Mouse (Mus musculus): ENCODE measurements at regions not wholly inside any gene's neighbourhood (a gene's known extent, or its start where the extent isn't known, plus 50 kb on each side); places are given as distances from the start of the nearest gene placed in this dataset.

GRCm38 (mm10) chr7:69062506-69062905, 313.5 kb upstream of the Arrdc4 start:
- no peaks in the 10 kb centered on the region for H3K27me3 ChIP-seq (replicated peaks; ENCODE audit: control insufficient read depth, insufficient read depth, low read length)
- 86% methylated on average over 7 of the region's 7 CpGs for WGBS
- H3K27ac ChIP-seq (ENCODE audit: insufficient read depth, low read depth, low read length) = no peak overlapping the region
- H3K36me3 ChIP-seq (ENCODE audit: control insufficient read depth, insufficient read depth, low read length) = no peaks in the 10 kb centered on the region
- H3K4me3 ChIP-seq (ENCODE audit: insufficient read depth, low read depth, low read length) = no peak overlapping the region
- no peak for TF ChIP-seq POLR2A (IDR thresholded peaks at IDR 0.05; ENCODE audit: low read depth, low read length)
- no peak for TF ChIP-seq CTCF (conservative IDR thresholded peaks at IDR 0.05; ENCODE audit: insufficient read depth, insufficient read length, low read depth, low read length)
- no peak for DNase-seq
- H3K4me1 ChIP-seq (ENCODE audit: control insufficient read depth, insufficient read depth, low read length) = no peaks in the 10 kb centered on the region

GRCm38 (mm10) chr7:69062094-69062493, 313.1 kb upstream of the Arrdc4 start:
- H3K27me3 ChIP-seq (replicated peaks; ENCODE audit: control insufficient read depth, insufficient read depth, low read length) = no peaks in the 10 kb centered on the region
- no peak for DNase-seq
- no peak overlapping the region for H3K27ac ChIP-seq (ENCODE audit: insufficient read depth, low read depth, low read length)
- no peaks in the 10 kb centered on the region for H3K36me3 ChIP-seq (ENCODE audit: control insufficient read depth, insufficient read depth, low read length)
- no peak overlapping the region for H3K4me3 ChIP-seq (ENCODE audit: insufficient read depth, low read depth, low read length)
- H3K4me1 ChIP-seq (ENCODE audit: control insufficient read depth, insufficient read depth, low read length) = no peaks in the 10 kb centered on the region
- WGBS = 67% methylated on average over 8 of the region's 8 CpGs
- TF ChIP-seq CTCF (conservative IDR thresholded peaks at IDR 0.05; ENCODE audit: insufficient read depth, insufficient read length, low read depth, low read length) = no peak
- TF ChIP-seq POLR2A (IDR thresholded peaks at IDR 0.05; ENCODE audit: low read depth, low read length) = no peak

GRCm38 (mm10) chr7:69061242-69061641, 312.2 kb upstream of the Arrdc4 start:
- TF ChIP-seq POLR2A (IDR thresholded peaks at IDR 0.05; ENCODE audit: low read depth, low read length) (no peak), CTCF (conservative IDR thresholded peaks at IDR 0.05; ENCODE audit: insufficient read depth, insufficient read length, low read depth, low read length) (no peak)
- no peak overlapping the region for H3K4me3 ChIP-seq (ENCODE audit: insufficient read depth, low read depth, low read length)
- no peak overlapping the region for H3K27ac ChIP-seq (ENCODE audit: insufficient read depth, low read depth, low read length)
- no peak for DNase-seq
- H3K36me3 ChIP-seq (ENCODE audit: control insufficient read depth, insufficient read depth, low read length) = no peaks in the 10 kb centered on the region
- no peaks in the 10 kb centered on the region for H3K27me3 ChIP-seq (replicated peaks; ENCODE audit: control insufficient read depth, insufficient read depth, low read length)
- 87% methylated on average over 4 of the region's 4 CpGs for WGBS
- H3K4me1 ChIP-seq (ENCODE audit: control insufficient read depth, insufficient read depth, low read length) = no peaks in the 10 kb centered on the region

GRCm38 (mm10) chr7:69016575-69016974, 267.5 kb upstream of the Arrdc4 start:
- Histone ChIP-seq H3K36me3 (ENCODE audit: control insufficient read depth, insufficient read depth, low read length) (no peaks in the 10 kb centered on the region), H3K4me1 (ENCODE audit: control insufficient read depth, insufficient read depth, low read length) (no peaks in the 10 kb centered on the region), H3K4me3 (ENCODE audit: insufficient read depth, low read depth, low read length) (no peak overlapping the region), H3K27me3 (replicated peaks; ENCODE audit: control insufficient read depth, insufficient read depth, low read length) (no peaks in the 10 kb centered on the region), H3K27ac (ENCODE audit: insufficient read depth, low read depth, low read length) (no peak overlapping the region)
- no peak for TF ChIP-seq CTCF (conservative IDR thresholded peaks at IDR 0.05; ENCODE audit: insufficient read depth, insufficient read length, low read depth, low read length)
- TF ChIP-seq POLR2A (IDR thresholded peaks at IDR 0.05; ENCODE audit: low read depth, low read length) = no peak
- WGBS = 20% methylated on average over 8 of the region's 8 CpGs
- DNase-seq = no peak

GRCm38 (mm10) chr7:69015047-69015446, 266.0 kb upstream of the Arrdc4 start:
- no peak for DNase-seq
- WGBS = 73% methylated on average over 4 of the region's 4 CpGs
- H3K27me3 ChIP-seq (replicated peaks; ENCODE audit: control insufficient read depth, insufficient read depth, low read length) = no peaks in the 10 kb centered on the region
- H3K4me3 ChIP-seq (ENCODE audit: insufficient read depth, low read depth, low read length) = no peak overlapping the region
- no peaks in the 10 kb centered on the region for H3K4me1 ChIP-seq (ENCODE audit: control insufficient read depth, insufficient read depth, low read length)
- TF ChIP-seq CTCF (conservative IDR thresholded peaks at IDR 0.05; ENCODE audit: insufficient read depth, insufficient read length, low read depth, low read length) (no peak), POLR2A (IDR thresholded peaks at IDR 0.05; ENCODE audit: low read depth, low read length) (no peak)
- no peak overlapping the region for H3K27ac ChIP-seq (ENCODE audit: insufficient read depth, low read depth, low read length)
- H3K36me3 ChIP-seq (ENCODE audit: control insufficient read depth, insufficient read depth, low read length) = no peaks in the 10 kb centered on the region

GRCm38 (mm10) chr7:69007237-69007636, 258.2 kb upstream of the Arrdc4 start:
- H3K27me3 ChIP-seq (replicated peaks; ENCODE audit: control insufficient read depth, insufficient read depth, low read length) = no peaks in the 10 kb centered on the region
- DNase-seq = no peak
- 87% methylated on average over 10 of the region's 10 CpGs for WGBS
- no peaks in the 10 kb centered on the region for H3K4me1 ChIP-seq (ENCODE audit: control insufficient read depth, insufficient read depth, low read length)
- no peak overlapping the region for H3K4me3 ChIP-seq (ENCODE audit: insufficient read depth, low read depth, low read length)
- no peak overlapping the region for H3K27ac ChIP-seq (ENCODE audit: insufficient read depth, low read depth, low read length)
- TF ChIP-seq POLR2A (IDR thresholded peaks at IDR 0.05; ENCODE audit: low read depth, low read length) = no peak
- no peak for TF ChIP-seq CTCF (conservative IDR thresholded peaks at IDR 0.05; ENCODE audit: insufficient read depth, insufficient read length, low read depth, low read length)
- no peaks in the 10 kb centered on the region for H3K36me3 ChIP-seq (ENCODE audit: control insufficient read depth, insufficient read depth, low read length)

- H3K36me3 ChIP-seq (ENCODE audit: control insufficient read depth, insufficient read depth, low read length) = no peaks in the 10 kb centered on the region
- TF ChIP-seq CTCF (conservative IDR thresholded peaks at IDR 0.05; ENCODE audit: insufficient read depth, insufficient read length, low read depth, low read length) = no peak
- TF ChIP-seq POLR2A (IDR thresholded peaks at IDR 0.05; ENCODE audit: low read depth, low read length) = no peak
- no peak for DNase-seq
- WGBS = 90% methylated on average over 4 of the region's 4 CpGs
- no peak overlapping the region for H3K4me3 ChIP-seq (ENCODE audit: insufficient read depth, low read depth, low read length)
- H3K27me3 ChIP-seq (replicated peaks; ENCODE audit: control insufficient read depth, insufficient read depth, low read length) = no peaks in the 10 kb centered on the region; the same call in 1 of the 2 replicates
- no peaks in the 10 kb centered on the region for H3K4me1 ChIP-seq (ENCODE audit: control insufficient read depth, insufficient read depth, low read length)
- no peak overlapping the region for H3K27ac ChIP-seq (ENCODE audit: insufficient read depth, low read depth, low read length)
These were observed 239.0 kb upstream of the Arrdc4 start for GRCm38 (mm10) chr7:68988061-68988460.

- H3K27ac ChIP-seq (ENCODE audit: insufficient read depth, low read depth, low read length) = no peak overlapping the region
- H3K27me3 ChIP-seq (replicated peaks; ENCODE audit: control insufficient read depth, insufficient read depth, low read length) = no peaks in the 10 kb centered on the region; the same call in 1 of the 2 replicates
- no peaks in the 10 kb centered on the region for H3K36me3 ChIP-seq (ENCODE audit: control insufficient read depth, insufficient read depth, low read length)
- no peak overlapping the region for H3K4me3 ChIP-seq (ENCODE audit: insufficient read depth, low read depth, low read length)
- WGBS = 61% methylated on average over 1 of the region's 1 CpGs
- H3K4me1 ChIP-seq (ENCODE audit: control insufficient read depth, insufficient read depth, low read length) = no peaks in the 10 kb centered on the region
- DNase-seq = no peak
- TF ChIP-seq CTCF (conservative IDR thresholded peaks at IDR 0.05; ENCODE audit: insufficient read depth, insufficient read length, low read depth, low read length) (no peak), POLR2A (IDR thresholded peaks at IDR 0.05; ENCODE audit: low read depth, low read length) (no peak)
These were observed 234.9 kb upstream of the Arrdc4 start for GRCm38 (mm10) chr7:68983937-68984336.

Measured in kidney, adult 2 months (tissue).